Mouse (Mus musculus) CH12.LX (cell line): ENCODE measurements around the gene Bicd1. TPM values are rescaled to one million over a fixed set of nuclear protein-coding genes. Genes with fewer than 3 reads are reported as not detected.
"Not testable (repeated sequence)": the region's sequence is repeated elsewhere in the genome, so short reads cannot be mapped to it uniquely, and the experiment has no call there.

Experiments used
- DNase-seq: peaks from one replicate; pipeline ENCODE4 v3.0.0-alpha.2; 2013; ENCODE audit errors: extremely low read depth
- H3K27ac ChIP-seq: 2 replicates; pipeline ENCODE4 v1.5.1; 2012; ENCODE audit warnings: low read depth, mild to moderate bottlenecking, control low read depth, moderate library complexity; ENCODE audit not compliant: insufficient read depth
- H3K27me3 ChIP-seq: replicated peaks from 2 replicates; pipeline ENCODE3; 2012; ENCODE audit warnings: inconsistent platforms
- H3K36me3 ChIP-seq, 2 experiments: replicated peaks in 1 of 2; 2 replicates each; pipeline versions ENCODE3 to v1.6.1; 2012; ENCODE audit warnings: inconsistent platforms in 1 of 2, low read length in 1 of 2, mild to moderate bottlenecking in 1 of 2, mixed read lengths in 1 of 2, moderate library complexity in 1 of 2; ENCODE audit not compliant: control insufficient read depth in 1 of 2, insufficient read depth in 1 of 2
- H3K4me1 ChIP-seq, 2 experiments: 2 replicates each; pipeline ENCODE4 v1.6.1; 2012; ENCODE audit warnings: inconsistent platforms in 1 of 2, moderate library complexity in 1 of 2; ENCODE audit not compliant: insufficient read depth in 2 of 2, control insufficient read depth in 1 of 2
- H3K4me2 ChIP-seq: 2 replicates; pipeline ENCODE4 v1.6.1; 2012; ENCODE audit warnings: low read depth, mild to moderate bottlenecking, control low read depth; ENCODE audit not compliant: poor library complexity, insufficient read depth, severe bottlenecking
- H3K4me3 ChIP-seq, 3 experiments: fragments of 150-350 bp in 1 of 3; sonication (generic) in 1 of 3; replicated peaks in 1 of 3; 2 replicates each; pipeline versions ENCODE3 to v1.5.1; 2011 to 2012; ENCODE audit warnings: low read depth in 2 of 3, low read length in 2 of 3, mild to moderate bottlenecking in 2 of 3, moderate library complexity in 2 of 3, control low read depth in 1 of 3, improper control_type of control experiment in 1 of 3, inconsistent platforms in 1 of 3, mixed read lengths in 1 of 3; ENCODE audit not compliant: poor library complexity in 1 of 3
- H3K79me2 ChIP-seq: replicated peaks from 2 replicates; pipeline ENCODE4 v1.6.1; 2012; ENCODE audit warnings: mild to moderate bottlenecking, moderate library complexity; ENCODE audit not compliant: control insufficient read depth, poor library complexity, insufficient read depth, severe bottlenecking; ENCODE audit errors: extremely low read depth
- H3K9ac ChIP-seq: 2 replicates; pipeline ENCODE4 v1.6.1; 2012; ENCODE audit warnings: low read depth, mild to moderate bottlenecking, control low read depth, moderate library complexity; ENCODE audit not compliant: insufficient read depth
- H3K9me3 ChIP-seq: replicated peaks from 2 replicates; pipeline ENCODE3; 2012; ENCODE audit warnings: low read length, inconsistent platforms, mixed read lengths
- BHLHE40 ChIP-seq: IDR thresholded peaks from 2 replicates; pipeline ENCODE4 v1.6.1; 2011; ENCODE audit warnings: mild to moderate bottlenecking, low read depth, low read length, improper control_type of control experiment
- CHD2 ChIP-seq: IDR thresholded peaks from 2 replicates; pipeline ENCODE4 v1.6.1; 2011; ENCODE audit warnings: low read length, improper control_type of control experiment
- ETS1 ChIP-seq: conservative IDR thresholded peaks from 2 replicates; pipeline ENCODE4 v1.6.1; 2012; ENCODE audit warnings: low read depth, mild to moderate bottlenecking, inconsistent platforms, low read length, improper control_type of control experiment, moderate library complexity
- GABPA ChIP-seq: IDR thresholded peaks from 2 replicates; pipeline ENCODE4 v1.6.1; 2012; ENCODE audit warnings: low read depth, low read length, improper control_type of control experiment, inconsistent platforms; ENCODE audit not compliant: insufficient replicate concordance
- HCFC1 ChIP-seq: IDR thresholded peaks from 2 replicates; pipeline ENCODE4 v1.6.1; 2012; ENCODE audit warnings: low read depth, mild to moderate bottlenecking, inconsistent platforms, low read length, improper control_type of control experiment
- JUN ChIP-seq: IDR thresholded peaks from 2 replicates; pipeline ENCODE4 v1.6.1; 2011; ENCODE audit warnings: low read depth, mild to moderate bottlenecking, low read length, improper control_type of control experiment, moderate library complexity; ENCODE audit not compliant: insufficient read depth
- MAFK ChIP-seq: IDR thresholded peaks from 2 replicates; pipeline ENCODE4 v1.6.1; 2011; ENCODE audit warnings: low read length, improper control_type of control experiment; ENCODE audit not compliant: insufficient replicate concordance
- MEF2A ChIP-seq: IDR thresholded peaks from 2 replicates; pipeline ENCODE4 v1.6.1; 2014; ENCODE audit warnings: low read depth, mild to moderate bottlenecking, inconsistent platforms, low read length, improper control_type of control experiment, borderline replicate concordance
- MXI1 ChIP-seq: IDR thresholded peaks from 2 replicates; pipeline ENCODE4 v1.6.1; 2011; ENCODE audit warnings: mild to moderate bottlenecking, low read depth, low read length, improper control_type of control experiment
- NELFE ChIP-seq: IDR thresholded peaks from 2 replicates; pipeline ENCODE4 v1.6.1; 2011; ENCODE audit warnings: low read depth, low read length, improper control_type of control experiment
- NRF1 ChIP-seq: IDR thresholded peaks from 2 replicates; pipeline ENCODE4 v1.6.1; 2014; ENCODE audit warnings: low read depth, mild to moderate bottlenecking, inconsistent platforms, low read length, improper control_type of control experiment, moderate library complexity
- PAX5 ChIP-seq: IDR thresholded peaks from 2 replicates; pipeline ENCODE4 v1.6.1; 2012; ENCODE audit warnings: low read length, inconsistent platforms, mixed read lengths
- POLR2A ChIP-seq: IDR thresholded peaks from 2 replicates; pipeline ENCODE4 v1.6.1; 2011; ENCODE audit warnings: low read depth, mild to moderate bottlenecking, improper control_type of control experiment, low read length
- POLR2AphosphoS2 ChIP-seq: IDR thresholded peaks from 2 replicates; pipeline ENCODE4 v1.6.1; 2011; ENCODE audit warnings: low read depth, low read length, improper control_type of control experiment
- RCOR1 ChIP-seq: conservative IDR thresholded peaks from 2 replicates; pipeline ENCODE4 v1.6.1; 2012; ENCODE audit warnings: low read depth, mild to moderate bottlenecking, inconsistent platforms, low read length, improper control_type of control experiment
- TBP ChIP-seq: conservative IDR thresholded peaks from 2 replicates; pipeline ENCODE4 v1.6.1; 2011; ENCODE audit warnings: low read depth, low read length, improper control_type of control experiment
- TCF12 ChIP-seq: IDR thresholded peaks from 2 replicates; pipeline ENCODE4 v1.6.1; 2014; ENCODE audit warnings: low read depth, mild to moderate bottlenecking, inconsistent platforms, low read length, improper control_type of control experiment
- USF2 ChIP-seq: conservative IDR thresholded peaks from 2 replicates; pipeline ENCODE4 v1.6.1; 2011; ENCODE audit warnings: low read depth, low read length, improper control_type of control experiment
- ZMIZ1 ChIP-seq: IDR thresholded peaks from 2 replicates; pipeline ENCODE4 v1.6.1; 2012; ENCODE audit warnings: low read depth, mild to moderate bottlenecking, inconsistent platforms, low read length, improper control_type of control experiment
- ZNF384 ChIP-seq: IDR thresholded peaks from 2 replicates; pipeline ENCODE4 v1.6.1; 2012; ENCODE audit warnings: low read depth, low read length, improper control_type of control experiment, inconsistent platforms
- dilution Hi-C: fragments of 300-500 bp; cut with MboI; formaldehyde crosslinking; loops from 2 replicates; pipeline ENCODE4 v1.14.3; 2020; ENCODE audit warnings: low sequenced_read_pairs; ENCODE audit not compliant: extremely low pct_unique_long_range_greater_than_20kb, extremely low pct_ligation_motif_present
- in situ Hi-C: fragments of 300-500 bp; cut with MboI; formaldehyde crosslinking; loops from 3 replicates; pipeline ENCODE4 v1.14.3; 2019; ENCODE audit warnings: low sequenced_read_pairs, low pct_ligation_motif_present, low pct_unique_long_range_greater_than_20kb, mixed read lengths
- polyA plus RNA-seq: library from polyadenylated mRNA; unstranded; fragments of >175 nt; gene quantifications from 2 replicates; pipeline ENCODE4 v1.2.1, GENCODE M21; 2012; ENCODE audit warnings: low read depth; ENCODE audit not compliant: insufficient read length
- total RNA-seq, 2 experiments: library from RNA; depleted of rRNA; stranded (reverse); fragments of 300-350 nt in 1 of 2; fragments of >200 nt in 1 of 2; gene quantifications; 2 replicates each; pipeline ENCODE4 v1.2.3; 2012 to 2014

Bicd1 gene
- total RNA-seq (2012; rRNA removed) (not detected in 2 replicates), total RNA-seq (2014; rRNA removed) (not detected in 2 replicates), polyA plus RNA-seq (0.05 and 0.11 TPM in 2 replicates)

- Histone ChIP-seq H3K4me1 (no peaks in the 10 kb centered on the region), H3K79me2 (no peaks in the 10 kb centered on the region)
- in situ Hi-C loops = no loop called here
- no peak for TF ChIP-seq BHLHE40
- no peak for TF ChIP-seq ZMIZ1
- TF ChIP-seq TCF12 = no peak
- no peak for TF ChIP-seq HCFC1
- TF ChIP-seq GABPA = no peak
- TF ChIP-seq POLR2AphosphoS2 = no peak
- no peak for TF ChIP-seq PAX5
- TF ChIP-seq JUN = no peak
- TF ChIP-seq USF2 = no peak
- no peak for TF ChIP-seq NELFE
- TF ChIP-seq NRF1 = no peak
- TF ChIP-seq RCOR1 = no peak
- TF ChIP-seq ZNF384 = no peak
- no peak for TF ChIP-seq ETS1
- TF ChIP-seq MAFK = no peak
- no peak for TF ChIP-seq TBP
- no peak for TF ChIP-seq CHD2
- TF ChIP-seq MEF2A = no peak
- TF ChIP-seq POLR2A = no peak
- TF ChIP-seq MXI1 = no peak
- TF ChIP-seq, all 38 proteins: peak for 0
- dilution Hi-C loops = no loop called here
- no peak within 1 kb of the TSS for H3K9ac ChIP-seq
- H3K36me3 ChIP-seq = no peaks in the 10 kb centered on the region
- DNase-seq = no peak
- H3K27ac ChIP-seq = no peak within 1 kb of the TSS
- H3K4me2 ChIP-seq = no peak within 1 kb of the TSS
- H3K4me3 ChIP-seq = no peak within 1 kb of the TSS
- no peaks in the 10 kb centered on the region for H3K27me3 ChIP-seq
- H3K9me3 ChIP-seq = no peaks in the 10 kb centered on the region
Measured at GRCm38 (mm10) chr6:149408833-149409332, at the start of gene Bicd1. Gene Bicd1, plus strand, starts transcription at chr6:149408886.

- dilution Hi-C loops, H3K9ac ChIP-seq, H3K27me3 ChIP-seq, in situ Hi-C loops, H3K36me3 ChIP-seq, H3K4me3 ChIP-seq, H3K27ac ChIP-seq, H3K4me2 ChIP-seq, H3K4me1 ChIP-seq, H3K9me3 ChIP-seq, H3K79me2 ChIP-seq, DNase-seq: not testable (repeated sequence)
Measured at GRCm38 (mm10) chr6:149362533-149362932, 46.2 kb upstream of the Bicd1 start.

- H3K4me2 ChIP-seq, dilution Hi-C loops, H3K79me2 ChIP-seq, H3K9ac ChIP-seq, H3K27me3 ChIP-seq, H3K9me3 ChIP-seq, H3K36me3 ChIP-seq, in situ Hi-C loops, H3K4me1 ChIP-seq, H3K27ac ChIP-seq, DNase-seq, H3K4me3 ChIP-seq: not testable (repeated sequence)
Measured at GRCm38 (mm10) chr6:149365975-149366374, 42.7 kb upstream of the Bicd1 start.
